Mouse (Mus musculus): ENCODE results near the gene Manf.

GRCm38 (mm10) chr9:106881071-106881755 is 10.6 kb downstream of the Manf start:
- TF ChIP-seq CTCF (IDR thresholded peaks at IDR 0.05) (peak; percentile 11; the same call in 1 of the 2 replicates), EP300 (IDR thresholded peaks at IDR 0.05) (no peak)
